Mouse (Mus musculus) liver, adult 2 months (tissue): Measurements from ENCODE around the gene Lbx1.

Source experiments
- CTCF ChIP-seq: fragments of 200-500 bp; IDR thresholded peaks from 2 replicates; pipeline ENCODE4 v1.5.1; 2011; ENCODE audit warnings: low read depth, low read length, control low read depth
- POLR2A ChIP-seq: fragments of 200-500 bp; IDR thresholded peaks from 2 replicates; pipeline ENCODE4 v1.6.1; 2011; ENCODE audit warnings: low read length, control low read depth; ENCODE audit not compliant: insufficient read depth; ENCODE audit errors: extremely low read depth

DNA sequence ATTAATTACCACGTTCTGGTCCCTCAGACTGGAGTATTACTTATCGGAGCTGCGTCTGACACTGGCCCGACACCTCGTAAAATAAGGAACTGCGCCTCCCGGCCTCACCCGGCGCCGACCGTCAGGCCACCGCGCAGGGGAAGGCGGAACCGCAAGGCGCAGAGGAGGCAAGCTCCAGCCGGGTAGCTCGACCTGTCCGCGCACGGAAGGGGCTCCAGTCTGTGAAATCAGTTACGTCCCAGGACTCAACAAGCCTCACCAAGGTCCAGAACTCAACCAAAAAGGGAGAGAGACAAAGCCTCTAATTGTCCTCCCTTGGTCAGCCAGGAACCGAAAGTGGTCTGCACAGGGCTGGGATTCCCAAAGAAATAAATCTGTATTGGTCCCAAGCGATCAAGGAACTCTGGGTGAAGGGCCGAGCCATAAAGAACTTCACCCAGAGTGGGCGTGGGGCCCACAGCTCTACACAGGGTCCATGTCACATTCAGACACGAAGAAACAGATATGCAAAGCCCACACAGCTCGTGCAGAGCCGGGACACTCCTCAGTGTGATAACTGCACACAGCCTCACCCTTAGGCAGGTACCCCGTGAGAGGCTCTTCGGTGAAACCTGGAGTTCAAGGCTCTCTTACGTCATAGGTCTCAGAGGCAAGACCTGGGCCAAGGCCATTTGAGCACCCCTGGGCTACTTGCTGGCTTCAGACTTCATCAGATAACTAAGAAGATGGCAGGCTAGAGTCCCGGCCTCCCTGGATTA, 6.1 kb downstream of the Lbx1 start:
- TF ChIP-seq CTCF, result no peak
- no peak for TF ChIP-seq POLR2A
